Mouse (Mus musculus) left cerebral cortex, adult 11 months (tissue): Measurements from ENCODE around the gene Gnai2.

Experiments
- DNase-seq: peaks from one replicate; pipeline ENCODE4 v3.0.0; 2022; ENCODE audit warnings: low spot score

Gnai2 gene

DNA sequence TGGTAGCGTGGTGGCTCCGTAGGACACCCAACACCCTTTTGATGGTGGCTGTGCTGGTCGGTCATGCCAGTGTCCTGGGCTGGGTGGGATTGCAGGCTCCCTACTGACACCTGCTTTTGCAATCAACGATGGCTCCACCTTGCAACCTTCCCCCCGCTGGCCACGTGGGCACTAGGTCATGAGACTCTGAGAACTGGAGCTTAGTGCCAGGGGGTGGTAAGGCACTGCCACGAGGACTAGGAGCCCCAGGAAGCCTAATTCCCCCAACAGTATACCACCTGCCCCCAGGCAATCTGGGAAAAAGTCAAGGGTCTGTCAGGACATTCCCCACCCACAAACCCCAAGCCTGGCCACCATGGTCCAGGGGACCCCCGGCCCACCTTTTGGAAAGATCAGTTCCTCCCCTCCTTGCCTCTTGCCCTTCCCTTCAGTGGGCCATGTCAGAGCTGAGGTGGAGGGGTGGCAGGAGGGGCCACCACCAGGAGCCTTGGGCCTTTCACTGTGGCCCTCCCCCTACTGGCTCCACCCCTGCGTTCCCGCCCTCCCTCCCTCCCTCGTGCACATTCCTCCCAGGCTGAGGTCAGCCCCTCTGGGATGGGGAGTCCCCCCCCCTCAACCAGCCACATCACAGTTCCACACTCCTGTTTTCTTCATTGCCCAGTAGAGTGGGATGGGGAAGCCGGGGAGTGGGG is 26.3 kb downstream of the Gnai2 start, which contains the start of gene Sema3b:
TSS of gene Sema3b (minus strand) at position 489 of the 692 bp plus-strand sequence.
- DNase-seq, result no peak

DNA sequence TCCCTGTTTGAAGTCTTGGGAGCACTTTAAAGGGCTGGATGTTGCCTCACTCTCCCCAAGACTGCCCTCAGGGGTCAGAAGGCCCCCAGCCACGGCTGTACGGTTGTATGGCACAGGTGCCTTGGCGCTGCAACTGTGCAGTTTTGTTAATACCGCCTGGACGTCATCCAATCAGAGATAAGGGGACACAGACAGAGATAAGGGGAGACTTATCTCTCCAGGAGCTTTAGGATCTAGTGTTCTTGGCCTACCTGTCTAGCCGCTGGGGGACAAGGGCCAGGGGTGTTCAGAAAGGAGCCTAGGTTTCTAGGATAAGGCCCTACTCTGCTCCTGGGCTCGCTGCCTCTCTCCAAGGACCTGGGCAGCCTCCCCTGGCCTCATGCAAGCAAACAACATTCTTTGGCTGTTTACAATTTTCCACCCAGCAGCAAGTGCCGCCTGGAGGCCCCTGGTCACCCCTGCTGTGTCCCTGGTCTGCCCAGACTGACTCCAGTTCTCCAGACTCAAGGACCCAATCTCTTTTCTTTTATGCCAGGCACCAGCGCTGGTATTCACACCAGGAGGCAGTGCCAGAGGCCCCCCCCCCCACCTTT is 27.4 kb downstream of the Gnai2 start:
- DNase-seq, result no peak

DNA sequence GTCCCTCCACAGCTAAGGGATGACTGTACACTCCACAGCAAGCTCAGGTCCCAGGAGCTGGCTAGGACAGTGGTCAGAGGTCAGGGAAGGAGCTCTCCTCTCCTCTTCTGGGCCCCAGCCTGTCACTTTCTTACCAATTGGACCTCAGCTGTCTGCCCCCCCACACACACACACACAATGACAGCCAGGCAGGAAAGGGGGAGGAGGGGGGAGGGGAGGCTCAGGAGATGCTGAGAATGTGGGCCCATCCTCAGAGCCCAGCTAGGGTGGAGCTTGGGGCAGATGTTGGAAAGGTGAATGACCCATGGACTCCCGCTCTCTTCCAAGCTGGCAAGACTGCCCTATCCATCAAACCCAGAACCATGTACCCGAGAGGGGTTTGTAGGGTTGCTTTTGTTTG is 28.1 kb downstream of the Gnai2 start:
- no peak for DNase-seq

DNA sequence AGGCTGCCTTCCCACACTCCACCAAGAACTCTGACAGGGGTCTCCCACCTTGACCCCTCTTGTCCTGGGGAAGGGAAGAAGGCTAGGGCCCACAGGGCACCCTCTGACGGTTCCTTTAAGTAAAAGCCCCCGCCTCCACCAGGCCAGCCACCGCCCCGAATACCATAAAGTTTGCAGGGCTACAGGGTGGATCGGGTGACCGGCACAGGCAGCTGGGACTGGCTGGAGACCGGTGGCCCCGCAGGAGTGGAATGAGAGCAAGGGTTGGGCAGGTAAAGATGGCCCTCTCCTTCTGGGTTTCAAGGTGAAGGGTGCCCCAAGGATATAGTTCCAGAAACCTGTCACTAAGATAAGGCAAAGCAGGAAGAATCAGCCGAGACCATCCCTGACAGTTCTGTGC is 28.6 kb downstream of the Gnai2 start:
- no peak for DNase-seq

DNA sequence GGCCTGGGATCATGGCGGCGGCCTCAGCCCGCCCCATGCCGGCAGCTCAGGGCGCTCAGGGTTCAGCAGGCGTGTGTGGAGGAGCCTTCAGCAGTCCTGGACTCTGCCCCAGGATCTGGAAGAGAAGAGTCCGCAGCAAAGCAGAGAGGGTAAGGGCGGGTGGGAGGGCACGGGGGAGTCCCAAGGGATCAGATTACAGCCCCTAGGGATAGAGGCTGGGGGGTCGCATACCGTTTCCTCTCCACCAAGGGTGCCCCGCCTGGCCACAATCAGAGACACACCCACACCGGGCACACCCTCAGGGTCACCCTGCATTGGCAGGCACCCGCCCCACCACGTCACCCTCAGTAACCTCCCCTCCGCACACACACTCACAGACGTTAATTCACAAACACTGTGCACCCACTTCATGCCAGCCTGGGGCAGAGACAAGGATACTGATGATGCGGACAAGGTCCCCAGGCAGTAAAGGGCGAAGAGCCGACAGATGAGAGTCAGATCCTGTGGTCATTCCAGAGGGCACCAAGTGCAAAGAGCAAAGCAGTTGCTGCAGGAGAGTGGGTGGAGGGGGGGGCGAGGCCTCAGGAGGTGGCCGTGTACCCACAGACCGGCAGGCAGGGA is 30.0 kb downstream of the Gnai2 start:
- DNase-seq, result no peak

DNA sequence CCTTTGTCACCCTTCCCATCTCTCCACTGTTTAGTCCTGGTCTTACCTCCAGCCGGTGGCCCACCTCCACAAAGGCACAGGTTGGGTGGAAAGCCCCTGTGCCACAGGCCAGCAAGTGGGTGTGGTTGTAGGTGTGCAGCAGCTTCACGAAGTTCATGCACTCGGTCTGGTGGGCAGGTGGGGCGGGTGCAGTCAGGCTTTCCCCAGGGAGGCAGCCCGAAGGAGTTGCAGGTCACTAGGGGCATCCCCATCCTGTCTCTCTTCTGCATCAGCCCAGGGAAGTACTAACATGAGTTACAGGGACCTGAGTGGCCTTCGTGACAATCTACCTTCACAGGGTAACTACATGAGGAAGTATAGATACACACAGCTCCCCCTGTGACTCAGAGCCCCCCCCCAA is 31.9 kb downstream of the Gnai2 start:
- DNase-seq, result no peak

DNA sequence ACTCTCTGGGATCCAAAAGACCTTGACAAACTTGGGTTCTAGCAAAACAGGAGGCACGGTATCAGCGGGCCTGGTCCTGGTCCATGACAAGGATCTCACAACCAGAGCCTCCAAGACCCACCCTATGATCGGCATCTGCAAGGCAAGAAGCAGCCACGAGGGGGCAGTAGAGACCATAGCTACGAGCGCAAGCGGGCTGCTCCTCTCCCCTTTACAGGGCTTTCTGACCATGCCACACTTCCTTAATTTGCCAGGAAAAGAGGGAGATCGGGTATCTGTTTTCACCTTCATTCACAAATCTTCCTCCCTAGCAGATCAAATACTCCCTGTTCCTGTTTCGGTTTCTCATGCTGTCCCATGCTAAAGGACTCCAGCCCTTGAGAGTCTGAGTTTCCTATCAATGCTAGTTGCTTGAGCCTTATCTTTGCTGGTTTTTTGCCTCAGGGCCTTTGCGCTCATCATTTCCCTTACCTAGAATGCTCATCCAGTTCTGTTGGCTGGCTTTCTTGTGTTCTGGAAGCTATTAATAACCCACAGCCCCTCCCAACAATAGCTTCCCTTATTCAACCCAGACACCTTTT is 33.0 kb downstream of the Gnai2 start:
- DNase-seq, result peak; percentile 82

DNA sequence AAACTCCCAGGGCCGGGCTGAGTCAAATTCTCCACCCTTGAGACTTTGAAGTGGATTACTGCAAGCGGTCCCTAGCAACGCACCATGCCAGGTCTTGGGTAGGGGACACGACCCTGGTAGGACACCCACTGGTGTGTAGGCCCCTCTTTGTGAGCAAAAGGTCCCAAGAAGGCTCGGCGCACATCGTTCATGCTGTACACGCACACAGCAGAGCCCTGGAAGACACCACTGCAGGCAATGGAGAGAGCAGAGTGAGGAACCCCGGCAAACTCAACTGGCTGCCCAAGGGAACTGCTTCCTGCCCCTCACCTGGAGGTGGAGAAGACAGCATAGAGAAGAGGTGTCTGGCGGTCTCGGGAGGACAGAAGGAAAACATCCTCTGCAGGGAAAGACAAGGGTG is 33.9 kb downstream of the Gnai2 start:
- DNase-seq, result no peak

DNA sequence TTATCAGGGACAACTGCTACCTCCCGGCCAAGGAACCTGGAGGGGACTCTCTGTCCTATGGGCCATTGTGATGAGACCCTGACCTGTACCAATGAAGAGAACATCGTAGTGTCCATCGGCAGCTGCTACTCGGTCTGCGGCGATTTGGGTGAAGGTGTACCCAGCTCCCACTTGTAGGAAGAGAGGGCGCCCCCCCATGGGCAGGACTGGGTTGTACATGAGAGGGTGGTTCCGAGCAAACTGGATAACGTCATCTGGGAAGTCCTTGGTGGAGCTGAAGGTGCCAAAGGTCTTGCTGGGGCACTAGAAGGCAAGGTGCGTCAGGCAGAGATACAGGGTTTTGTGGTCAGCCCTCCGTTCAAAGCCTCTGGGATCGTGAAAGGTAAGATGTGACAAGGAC is 34.4 kb downstream of the Gnai2 start:
- no peak for DNase-seq

DNA sequence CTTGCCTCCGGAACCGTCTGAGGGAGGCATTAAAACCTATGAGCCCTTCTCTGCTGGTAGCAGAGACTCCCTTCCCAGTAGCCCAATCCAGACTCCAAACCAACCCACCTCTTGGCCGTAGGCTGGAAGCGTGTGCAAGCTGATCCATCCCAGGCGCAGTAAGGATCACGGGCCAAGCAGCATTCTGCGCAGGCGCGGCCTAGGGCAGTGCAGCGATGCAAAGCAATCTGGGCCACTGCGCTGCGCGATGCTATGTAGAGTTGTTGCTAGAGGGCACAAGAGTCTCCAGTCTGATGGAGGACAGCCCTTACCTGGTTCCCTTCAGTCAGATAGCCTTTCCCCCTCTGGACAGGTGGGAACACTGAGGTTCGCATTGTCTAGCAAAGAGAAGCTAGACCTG is 35.3 kb downstream of the Gnai2 start:
- no peak for DNase-seq

DNA sequence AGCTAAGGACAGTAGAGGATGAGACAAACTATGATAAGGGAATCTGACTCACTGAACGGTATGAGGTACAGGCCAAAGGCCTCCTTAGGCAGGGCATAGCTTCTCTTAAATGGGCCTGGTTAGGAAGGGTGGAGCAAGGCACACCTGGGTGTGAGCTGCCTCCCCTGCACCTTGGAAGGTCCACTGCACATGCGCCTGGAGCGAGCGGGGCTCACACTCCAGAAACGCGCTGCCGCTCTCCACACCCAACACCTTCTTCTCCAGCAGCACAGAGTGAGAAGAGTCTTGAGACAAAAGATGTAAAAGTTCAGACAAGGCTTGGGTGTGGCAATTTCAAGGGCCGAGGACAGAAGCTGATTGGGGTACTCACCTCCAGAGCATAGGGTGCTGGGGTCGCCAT is 35.7 kb downstream of the Gnai2 start:
- no peak for DNase-seq

DNA sequence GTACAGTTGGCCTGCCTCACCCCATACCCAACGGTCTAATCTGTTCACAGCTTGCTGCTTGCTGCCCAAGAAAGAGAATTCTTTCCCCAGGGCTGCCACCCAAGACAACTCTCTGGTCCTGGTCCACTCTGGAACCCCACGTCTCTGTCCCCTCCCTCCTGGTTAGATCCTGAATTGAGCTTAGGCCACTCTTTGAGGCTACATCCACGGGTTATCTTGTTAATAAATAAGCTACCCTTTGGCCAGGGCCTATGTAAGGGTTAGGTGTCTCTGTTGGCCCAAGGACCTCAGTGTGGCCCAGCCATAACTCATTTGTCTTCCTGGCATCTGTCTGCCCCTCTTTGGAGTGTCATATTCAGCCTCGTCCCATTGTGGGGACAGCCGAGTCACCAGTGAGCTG is 36.8 kb downstream of the Gnai2 start:
- DNase-seq, result no peak

DNA sequence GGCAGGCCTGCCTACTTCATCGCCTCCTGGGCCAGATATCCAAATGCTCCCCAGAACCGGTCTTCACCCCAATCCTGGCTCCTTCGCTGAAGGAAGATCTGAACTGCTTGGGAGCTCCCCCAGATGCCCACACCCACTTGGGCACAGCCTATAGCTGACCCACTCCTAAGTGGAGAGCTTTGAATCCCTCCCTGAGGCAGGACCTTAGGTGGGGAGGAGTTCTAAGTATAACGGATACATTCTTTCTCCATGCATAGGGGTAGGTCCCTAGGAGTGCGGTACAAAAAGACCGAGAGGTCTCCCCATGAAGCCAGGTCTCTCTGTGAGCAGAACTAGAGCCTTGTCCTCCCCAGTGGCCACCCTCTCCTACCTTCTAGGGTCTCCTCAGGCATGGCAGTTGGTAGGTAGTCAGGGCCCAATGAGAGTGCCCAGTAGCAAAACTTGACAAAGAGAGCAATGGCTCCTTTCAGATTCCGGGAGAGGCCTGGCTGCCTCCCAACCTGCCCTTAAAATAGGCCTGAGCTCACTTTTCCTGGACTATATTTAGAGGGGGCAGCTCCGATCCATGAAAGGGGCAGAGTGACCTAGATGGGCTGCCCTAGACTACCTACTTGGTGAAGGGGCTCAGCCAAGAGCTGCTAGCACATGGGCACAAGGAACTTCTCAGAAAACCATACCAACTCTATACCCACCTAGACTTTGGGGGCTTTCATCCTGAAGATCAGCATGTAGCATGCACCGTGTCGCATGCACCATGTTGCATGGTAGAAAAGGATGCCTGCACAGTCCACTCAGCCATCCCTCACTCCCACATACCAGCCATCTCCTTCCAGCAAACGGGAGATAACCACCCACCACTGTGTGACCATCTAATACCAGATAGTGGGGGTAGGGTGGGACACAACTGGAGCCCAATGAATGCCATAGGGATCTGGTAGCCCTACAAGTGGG is 38.3 kb downstream of the Gnai2 start:
- DNase-seq, result no peak

DNA sequence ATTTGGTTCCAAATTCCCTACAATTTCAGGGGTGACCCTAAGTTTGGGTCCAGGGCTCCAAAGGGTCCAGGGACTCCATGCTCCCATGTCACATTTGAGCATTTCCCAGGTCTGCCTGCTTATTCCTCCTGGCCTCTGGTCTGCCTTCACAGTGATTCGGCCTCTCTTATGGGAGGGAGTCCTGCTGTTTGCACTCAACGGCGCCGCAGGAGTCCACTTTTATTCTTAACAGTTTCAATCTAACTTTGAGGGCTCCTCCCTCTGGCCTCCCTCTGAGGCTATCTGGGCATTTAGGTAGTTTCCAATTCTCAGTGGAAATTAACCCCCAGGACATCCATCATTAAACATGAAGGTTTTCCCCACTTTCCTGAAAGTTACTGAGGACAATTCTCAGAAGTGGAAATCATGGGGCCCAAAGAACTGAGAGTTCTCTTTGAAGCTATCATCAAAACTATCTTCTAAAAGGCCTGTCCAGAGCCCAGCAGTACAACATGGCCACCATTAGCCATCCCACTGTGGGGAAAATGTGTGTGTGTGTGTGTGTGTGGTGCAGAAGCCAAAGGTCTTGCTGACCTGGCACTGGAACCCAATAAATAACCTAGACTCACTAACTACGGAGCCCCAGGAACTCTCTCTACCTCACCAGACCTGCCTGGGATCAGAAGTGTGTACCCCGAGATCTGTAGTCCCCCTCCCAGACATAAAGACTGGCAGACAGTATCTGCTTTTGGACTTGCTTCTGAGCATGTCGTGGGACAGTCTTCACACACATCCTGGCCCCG is 40.7 kb downstream of the Gnai2 start:
- no peak for DNase-seq

DNA sequence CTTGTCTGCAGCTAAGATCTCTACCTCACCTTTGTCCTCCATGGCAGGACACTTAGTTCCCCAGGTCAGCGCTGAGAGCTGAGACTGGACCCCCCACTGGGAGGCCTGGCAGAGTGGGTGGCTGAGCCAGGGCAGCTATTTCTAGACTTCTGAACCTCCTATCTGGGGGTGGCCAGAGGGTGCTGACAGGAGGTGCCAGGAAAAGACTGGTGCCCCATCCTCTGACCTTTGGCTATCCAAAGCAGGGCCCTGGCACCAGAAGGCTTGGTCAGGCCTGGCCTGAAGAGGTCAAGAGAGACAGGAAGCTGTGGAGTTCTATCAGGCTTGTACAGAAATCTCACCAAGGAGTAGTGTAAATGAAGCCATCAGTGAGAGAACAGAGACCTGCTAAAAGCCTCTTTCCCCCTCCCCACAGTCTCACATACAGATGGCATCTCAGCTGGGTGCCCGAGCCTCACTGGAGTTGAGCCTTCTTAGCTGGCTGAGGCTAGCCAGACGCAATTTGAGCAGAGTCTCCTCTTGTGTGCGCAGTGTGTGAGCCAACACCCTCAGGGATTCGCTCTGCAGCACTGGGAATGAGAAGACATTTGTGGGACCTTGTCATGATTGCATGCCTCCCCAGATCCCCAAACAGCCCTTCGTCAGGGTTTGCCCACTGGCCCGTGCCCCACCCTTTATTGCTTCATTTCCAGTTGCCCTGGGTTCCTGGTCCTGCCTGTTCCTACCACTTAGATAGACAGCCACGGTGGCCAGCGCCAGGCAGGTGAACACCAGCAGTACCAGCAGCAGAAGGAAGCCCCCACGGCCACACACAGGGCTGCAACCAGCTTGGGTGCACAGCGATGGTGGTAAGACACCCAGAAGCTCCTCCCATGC is 41.8 kb downstream of the Gnai2 start:
- no peak for DNase-seq

DNA sequence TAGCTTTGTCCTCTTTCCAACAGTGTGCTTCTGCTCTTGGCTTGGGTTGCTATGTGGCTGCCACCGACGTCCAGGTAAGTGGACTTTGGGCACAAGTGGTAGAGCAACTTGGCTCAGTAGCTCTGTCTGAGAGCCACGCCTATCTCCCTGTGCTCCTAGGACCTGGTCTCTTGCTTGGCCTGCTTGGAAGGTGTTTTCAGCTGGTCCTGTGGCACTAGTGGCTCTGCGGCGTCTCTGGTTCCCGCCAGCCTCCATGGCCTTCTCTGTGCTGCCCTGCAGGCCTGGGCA is 44.5 kb downstream of the Gnai2 start:
- DNase-seq, result no peak

DNA sequence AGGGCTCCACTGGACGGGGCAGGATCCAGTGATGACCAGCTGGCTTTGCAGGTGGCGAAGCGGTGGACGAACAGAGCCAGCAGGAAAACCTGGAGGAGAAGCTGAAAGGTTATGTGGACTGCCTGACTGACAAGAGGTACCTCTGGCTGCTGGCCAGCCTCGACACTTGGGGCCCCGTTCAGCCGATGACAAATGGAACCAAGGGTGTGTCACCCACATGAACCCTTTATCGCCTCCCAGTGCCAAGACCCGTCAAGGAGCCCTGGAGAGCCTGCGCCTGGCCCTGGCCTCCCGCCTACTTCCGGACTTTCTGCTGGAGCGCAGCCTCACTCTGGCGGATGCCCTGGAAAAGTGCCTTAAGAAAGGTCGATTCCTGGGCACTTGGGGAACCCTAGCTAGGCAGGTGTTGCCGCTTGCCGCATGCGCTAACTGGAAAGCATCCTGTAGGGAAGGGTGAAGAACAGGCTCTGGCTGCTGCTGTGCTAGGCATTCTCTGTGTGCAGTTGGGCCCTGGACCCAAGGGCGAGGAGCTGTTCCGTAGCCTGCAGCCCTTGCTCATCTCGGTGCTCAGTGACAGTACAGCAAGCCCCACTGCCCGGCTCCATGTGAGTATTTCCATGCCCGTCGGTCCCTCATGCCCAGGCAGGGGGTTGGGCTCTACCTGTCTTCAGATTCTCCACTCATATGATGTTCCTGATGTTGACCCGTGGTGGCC is 45.0 kb downstream of the Gnai2 start:
- DNase-seq, result no peak

DNA sequence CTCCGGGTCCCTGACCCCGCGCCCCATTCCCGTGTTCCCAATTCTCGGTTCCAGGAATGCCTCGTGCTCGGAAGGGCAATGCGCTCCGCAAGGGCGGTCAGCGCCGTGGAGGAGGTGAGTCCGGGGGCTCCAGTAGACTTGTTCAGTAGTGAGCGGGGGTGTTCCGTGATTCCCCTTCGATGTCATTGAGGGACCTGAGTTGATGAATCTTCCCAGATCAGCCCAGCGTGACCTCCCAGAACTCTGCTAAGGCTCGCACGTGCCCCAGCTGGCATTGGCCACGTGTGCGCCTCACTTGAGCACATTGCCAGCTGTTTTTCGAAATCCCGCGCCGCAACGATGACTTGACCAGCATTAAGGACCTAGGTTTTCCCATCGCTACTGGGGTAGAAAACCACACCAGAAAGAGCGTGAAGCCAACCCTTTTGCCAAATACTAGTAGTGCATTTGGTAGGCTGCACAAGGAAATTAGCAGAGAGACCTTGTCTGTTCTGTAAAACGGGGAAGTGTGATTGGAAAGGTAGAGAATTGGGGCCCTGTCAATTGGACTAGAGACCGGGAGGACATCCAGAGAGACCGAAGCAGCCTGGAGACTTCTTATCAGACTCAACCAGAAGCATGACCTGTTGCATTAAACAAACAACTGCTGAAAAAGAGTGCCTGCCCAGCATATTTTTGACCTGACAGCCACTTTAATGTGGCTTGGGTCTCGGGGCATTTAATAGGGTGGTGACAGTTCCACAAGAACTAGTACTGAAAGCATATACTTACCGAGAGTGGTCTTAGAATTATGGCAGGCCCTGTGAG is 47.1 kb downstream of the Gnai2 start:
- DNase-seq, result no peak
